Mouse (Mus musculus) thymus, adult 2 months (tissue): ENCODE measurements around the gene Yipf1. TPM values are rescaled to one million over a fixed set of nuclear protein-coding genes. Genes with fewer than 3 reads are reported as not detected.

Experiments
- DNase-seq: peaks from one replicate; pipeline ENCODE4 v3.0.0; 2021
- H3K27ac ChIP-seq: fragments of 200-500 bp; 2 replicates; pipeline ENCODE4 v1.5.1; 2012; ENCODE audit warnings: low read length, control low read depth; ENCODE audit not compliant: control insufficient read depth, insufficient read depth
- H3K27me3 ChIP-seq: fragments of 200-500 bp; 2 replicates; pipeline ENCODE4 v1.6.1; 2012; ENCODE audit warnings: mild to moderate bottlenecking, low read length, moderate library complexity, mixed read lengths; ENCODE audit not compliant: control insufficient read depth, insufficient read depth
- H3K36me3 ChIP-seq: fragments of 200-500 bp; 2 replicates; pipeline ENCODE4 v1.6.1; 2012; ENCODE audit warnings: mild to moderate bottlenecking, low read length, moderate library complexity; ENCODE audit not compliant: control insufficient read depth, insufficient read depth
- H3K4me1 ChIP-seq: fragments of 200-500 bp; replicated peaks from 2 replicates; pipeline ENCODE4 v1.6.1; 2012; ENCODE audit warnings: low read length; ENCODE audit not compliant: control insufficient read depth, insufficient read depth
- H3K4me3 ChIP-seq: fragments of 200-500 bp; 2 replicates; pipeline ENCODE4 v1.5.1; 2012; ENCODE audit warnings: mild to moderate bottlenecking, low read length, control low read depth, moderate library complexity; ENCODE audit not compliant: control insufficient read depth, insufficient read depth
- CTCF ChIP-seq: fragments of 200-500 bp; IDR thresholded peaks from 2 replicates; pipeline ENCODE4 v1.5.1; 2012; ENCODE audit warnings: mild to moderate bottlenecking, control low read depth, low read length, moderate library complexity, borderline replicate concordance; ENCODE audit not compliant: control insufficient read depth, poor library complexity, insufficient read depth; ENCODE audit errors: extremely low read depth
- POLR2A ChIP-seq: fragments of 200-500 bp; IDR thresholded peaks from 2 replicates; pipeline ENCODE4 v1.6.1; 2012; ENCODE audit warnings: mild to moderate bottlenecking, low read length, control low read depth, moderate library complexity; ENCODE audit not compliant: control insufficient read depth, poor library complexity, insufficient read depth; ENCODE audit errors: extremely low read depth
- WGBS: fragments of 180-500 bp; shearing (Covaris S2); methylation state at CpG from one replicate; pipeline ENCODE4 v1.1.7; 2018; 5-methylcytosine and 5-hydroxymethylcytosine counted together
- polyA plus RNA-seq: library from polyadenylated mRNA; depleted of rRNA; stranded (reverse); fragments of >200 nt; gene quantifications from 2 replicates; pipeline ENCODE4 v1.2.3, GENCODE M21; 2012

The Yipf1 gene
- polyA plus RNA-seq, 1 experiment, result 57.1 TPM

GRCm38 (mm10) chr4:107321041-107321440 lies 6.9 kb downstream of the Yipf1 start:
- peaks cover 68% of the 10 kb centered on the region for H3K36me3 ChIP-seq
- no peak overlapping the region for H3K27ac ChIP-seq
- 98% methylated on average over 2 of the region's 2 CpGs for WGBS
- H3K4me1 ChIP-seq, result no peaks in the 10 kb centered on the region
- no peak for DNase-seq
- TF ChIP-seq POLR2A (no peak), CTCF (no peak)
- no peaks in the 10 kb centered on the region for H3K27me3 ChIP-seq
- H3K4me3 ChIP-seq, result no peak overlapping the region

- H3K27me3 ChIP-seq, result no peaks in the 10 kb centered on the region
- H3K4me3 ChIP-seq, result no peak overlapping the region
- TF ChIP-seq CTCF, result no peak
- TF ChIP-seq POLR2A, result no peak
- no peaks in the 10 kb centered on the region for H3K4me1 ChIP-seq
- DNase-seq, result no peak
- H3K27ac ChIP-seq, result no peak overlapping the region
- 95% methylated on average over 2 of the region's 2 CpGs for WGBS
- peaks cover 68% of the 10 kb centered on the region for H3K36me3 ChIP-seq
Measured at GRCm38 (mm10) chr4:107323113-107323512, 8.9 kb downstream of the Yipf1 start.

- no peak for DNase-seq
- no peak overlapping the region for H3K27ac ChIP-seq
- no peak for TF ChIP-seq POLR2A
- TF ChIP-seq CTCF, result no peak
- H3K4me1 ChIP-seq, result no peaks in the 10 kb centered on the region
- no peaks in the 10 kb centered on the region for H3K27me3 ChIP-seq
- peaks cover 33% of the 10 kb centered on the region for H3K36me3 ChIP-seq
- no peak overlapping the region for H3K4me3 ChIP-seq
- over 99% methylated on average over 8 of the region's 8 CpGs for WGBS
Measured at GRCm38 (mm10) chr4:107328530-107328929, 14.4 kb downstream of the Yipf1 start.

GRCm38 (mm10) chr4:107333514-107333913 lies 19.4 kb downstream of the Yipf1 start:
- H3K4me1 ChIP-seq, result no peaks in the 10 kb centered on the region; the same call in 1 of the 2 replicates
- H3K27ac ChIP-seq, result no peak overlapping the region
- H3K36me3 ChIP-seq, result peaks cover 16% of the 10 kb centered on the region
- 96% methylated on average over 4 of the region's 4 CpGs for WGBS
- no peak for TF ChIP-seq POLR2A
- H3K4me3 ChIP-seq, result no peak overlapping the region
- no peaks in the 10 kb centered on the region for H3K27me3 ChIP-seq
- peak; percentile 31 for DNase-seq

- no peak overlapping the region for H3K27ac ChIP-seq
- H3K27me3 ChIP-seq, result no peaks in the 10 kb centered on the region
- H3K4me3 ChIP-seq, result no peak overlapping the region
- H3K36me3 ChIP-seq, result peaks cover 8% of the 10 kb centered on the region; the same call in 1 of the 2 replicates
- WGBS, result 85% methylated on average over 8 of the region's 8 CpGs
- TF ChIP-seq CTCF, result no peak
- no peak for TF ChIP-seq POLR2A
- H3K4me1 ChIP-seq, result no peaks in the 10 kb centered on the region; the same call in 1 of the 2 replicates
- no peak for DNase-seq
Measured at GRCm38 (mm10) chr4:107336356-107336755, 22.2 kb downstream of the Yipf1 start.

GRCm38 (mm10) chr4:107337455-107337854 lies 23.3 kb downstream of the Yipf1 start:
- H3K27me3 ChIP-seq, result no peaks in the 10 kb centered on the region
- no peak overlapping the region for H3K4me3 ChIP-seq
- TF ChIP-seq POLR2A (no peak), CTCF (no peak)
- 97% methylated on average over 5 of the region's 5 CpGs for WGBS
- peaks cover 8% of the 10 kb centered on the region; the same call in 1 of the 2 replicates for H3K36me3 ChIP-seq
- no peaks in the 10 kb centered on the region; the same call in 1 of the 2 replicates for H3K4me1 ChIP-seq
- H3K27ac ChIP-seq, result no peak overlapping the region
- no peak for DNase-seq

- DNase-seq, result no peak
- H3K27me3 ChIP-seq, result no peaks in the 10 kb centered on the region
- H3K4me3 ChIP-seq, result no peak overlapping the region
- WGBS, result 96% methylated on average over 5 of the region's 5 CpGs
- H3K27ac ChIP-seq, result no peak overlapping the region
- H3K4me1 ChIP-seq, result no peaks in the 10 kb centered on the region; the same call in 1 of the 2 replicates
- peaks cover 17% of the 10 kb centered on the region for H3K36me3 ChIP-seq
- TF ChIP-seq CTCF (no peak), POLR2A (no peak)
Measured at GRCm38 (mm10) chr4:107341354-107341753, 27.2 kb downstream of the Yipf1 start.
